Mouse (Mus musculus) embryonic fibroblast, embryonic 13.5 days (primary cell): ENCODE data around the gene Mgam.

Experiments used
- CTCF ChIP-seq: IDR thresholded peaks from 2 replicates; pipeline ENCODE4 v1.5.1; 2011; ENCODE audit warnings: mild to moderate bottlenecking, control low read depth, low read length, moderate library complexity, borderline replicate concordance; ENCODE audit not compliant: insufficient read depth
- POLR2A ChIP-seq: IDR thresholded peaks from 2 replicates; pipeline ENCODE4 v1.6.1; 2011; ENCODE audit warnings: low read depth, mild to moderate bottlenecking, control low read depth, low read length, moderate library complexity

- TF ChIP-seq CTCF (no peak), POLR2A (no peak)
These were observed 44.3 kb upstream of the Mgam start for GRCm38 (mm10) chr6:40584336-40584735.
